In genomic region chrX:100815766-100816165, GRCm38 (mm10) we compare ENCODE assay signal across 19 mouse cellular contexts. TPM values are rescaled to one million over a fixed set of nuclear protein-coding genes. Genes with fewer than 3 reads are reported as not detected.
DNase-seq lines count a peak whose midpoint lies in the region; ATAC-seq and TF ChIP-seq lines count a peak whose summit lies in the region.
"Had no signal": no experiment of that assay in that cellular context is flagged by ENCODE, and none has a peak within 500 bp of the region (broad histone marks: within the 10 kb centered on the region; RNA-seq: fewer than 3 reads in every experiment).

No protein-coding gene starts in this region.

- no peak for TF ChIP-seq CTCF in midbrain, postnatal 0 days (IDR thresholded peaks at IDR 0.05)

- 67% methylated on average over 7 of the region's 7 CpGs for WGBS in hindbrain, embryonic 15.5 days
- WGBS in hindbrain, embryonic 12.5 days, result 82% methylated on average over 7 of the region's 7 CpGs
- WGBS in midbrain, postnatal 0 days, result 82% methylated on average over 7 of the region's 7 CpGs
- WGBS in midbrain, embryonic 16.5 days, result 87% methylated on average over 7 of the region's 7 CpGs
- WGBS in forebrain, embryonic 11.5 days, result 91% methylated on average over 7 of the region's 7 CpGs

- H3K27me3 ChIP-seq in hindbrain, embryonic 15.5 days, result no peaks in the 10 kb centered on the region
- H3K27me3 ChIP-seq in hindbrain, embryonic 12.5 days, result peaks cover 6% of the 10 kb centered on the region; the same call in 1 of the 2 replicates
- H3K27me3 ChIP-seq in midbrain, postnatal 0 days (ENCODE audit: insufficient read depth, low read length), result no peaks in the 10 kb centered on the region
- no peaks in the 10 kb centered on the region for H3K27me3 ChIP-seq in midbrain, embryonic 16.5 days (ENCODE audit: control insufficient read depth, insufficient read depth, low read depth, low read length)
- H3K27me3 ChIP-seq in forebrain, embryonic 11.5 days (ENCODE audit: control insufficient read depth, insufficient read depth, low read length), result peaks cover 3% of the 10 kb centered on the region; the same call in 1 of the 2 replicates
- H3K27me3 ChIP-seq: heart, embryonic 15.5 days had no signal

- 0 out of 2 replicates have a peak, but pooled peaks cover 10% of the 10 kb centered on the region for H3K36me3 ChIP-seq in hindbrain, embryonic 15.5 days
- peaks cover 37% of the 10 kb centered on the region for H3K36me3 ChIP-seq in hindbrain, embryonic 12.5 days
- H3K36me3 ChIP-seq in midbrain, postnatal 0 days (ENCODE audit: insufficient read depth, low read length), result peaks cover 4% of the 10 kb centered on the region; the same call in 1 of the 2 replicates
- no peaks in the 10 kb centered on the region for H3K36me3 ChIP-seq in midbrain, embryonic 16.5 days (ENCODE audit: control insufficient read depth, insufficient read depth, low read length)
- no peaks in the 10 kb centered on the region; the same call in 1 of the 2 replicates for H3K36me3 ChIP-seq in forebrain, embryonic 11.5 days (ENCODE audit: control insufficient read depth, insufficient read depth, low read length)

- H3K4me2 ChIP-seq in hindbrain, embryonic 15.5 days, result no peak overlapping the region
- H3K4me2 ChIP-seq in hindbrain, embryonic 12.5 days (replicated peaks), result no peak overlapping the region
- H3K4me2 ChIP-seq in midbrain, postnatal 0 days (ENCODE audit: low read depth, low read length, poor library complexity, severe bottlenecking), result no peak overlapping the region
- no peak overlapping the region for H3K4me2 ChIP-seq in midbrain, embryonic 16.5 days (ENCODE audit: low read length)
- no peak overlapping the region for H3K4me2 ChIP-seq in forebrain, embryonic 11.5 days (ENCODE audit: low read depth, low read length, severe bottlenecking)
- H3K4me2 ChIP-seq: heart, embryonic 15.5 days; limb, embryonic 15.5 days had no signal

- peak; percentile 62 for DNase-seq in midbrain, postnatal 0 days (ENCODE audit: low spot score)
- DNase-seq in cerebellum, adult 18-20 months, result peak; percentile 77 to 83
- peak; percentile 78 to 80 for DNase-seq in cerebellum, postnatal 36 days
- DNase-seq in forebrain, embryonic 11.5 days (ENCODE audit: low spot score), result no peak
- no peak for DNase-seq in spleen, adult 12 weeks (ENCODE audit: low spot score)
- DNase-seq: B cell, adult 2 months; heart, adult 11 months; kidney, adult 11 months; lung, adult 2 months; lung, postnatal 4 days; thymus, adult 2 months had no signal

- no peaks in the 10 kb centered on the region for H3K4me1 ChIP-seq in hindbrain, embryonic 15.5 days (replicated peaks)
- H3K4me1 ChIP-seq in hindbrain, embryonic 12.5 days, result no peaks in the 10 kb centered on the region
- no peaks in the 10 kb centered on the region for H3K4me1 ChIP-seq in midbrain, postnatal 0 days (ENCODE audit: insufficient read depth, low read length)
- no peaks in the 10 kb centered on the region for H3K4me1 ChIP-seq in midbrain, embryonic 16.5 days (ENCODE audit: control insufficient read depth, insufficient read depth, low read length)
- no peaks in the 10 kb centered on the region for H3K4me1 ChIP-seq in forebrain, embryonic 11.5 days (replicated peaks; ENCODE audit: control insufficient read depth, insufficient read depth, low read length)
- H3K4me1 ChIP-seq: limb, embryonic 15.5 days had no signal

- no peak overlapping the region for H3K9ac ChIP-seq in hindbrain, embryonic 15.5 days
- no peak overlapping the region for H3K9ac ChIP-seq in hindbrain, embryonic 12.5 days
- H3K9ac ChIP-seq in midbrain, postnatal 0 days (replicated peaks; ENCODE audit: low read length, poor library complexity, severe bottlenecking), result no peak overlapping the region
- H3K9ac ChIP-seq in midbrain, embryonic 16.5 days (ENCODE audit: low read depth, low read length), result no peak overlapping the region
- no peak overlapping the region for H3K9ac ChIP-seq in forebrain, embryonic 11.5 days (ENCODE audit: low read length)
- H3K9ac ChIP-seq: heart, embryonic 15.5 days; limb, embryonic 15.5 days had no signal

- ATAC-seq in hindbrain, embryonic 15.5 days (ENCODE audit: low FRiP score, low read depth), result peak; percentile 57; the same call in 1 of the 2 replicates
- ATAC-seq in hindbrain, embryonic 12.5 days (ENCODE audit: low FRiP score), result no peak
- no peak for ATAC-seq in midbrain, postnatal 0 days (ENCODE audit: low FRiP score)
- ATAC-seq in midbrain, embryonic 16.5 days, result no peak
- no peak for ATAC-seq in forebrain, embryonic 11.5 days (replicated peaks; ENCODE audit: low FRiP score)

- H3K9me3 ChIP-seq in hindbrain, embryonic 15.5 days, result no peaks in the 10 kb centered on the region
- no peaks in the 10 kb centered on the region for H3K9me3 ChIP-seq in hindbrain, embryonic 12.5 days (replicated peaks)
- H3K9me3 ChIP-seq in midbrain, postnatal 0 days (ENCODE audit: low read length), result no peaks in the 10 kb centered on the region
- no peaks in the 10 kb centered on the region for H3K9me3 ChIP-seq in midbrain, embryonic 16.5 days (replicated peaks; ENCODE audit: control insufficient read depth, low read length, poor library complexity, severe bottlenecking)
- no peaks in the 10 kb centered on the region for H3K9me3 ChIP-seq in forebrain, embryonic 11.5 days (ENCODE audit: control insufficient read depth, low read length)
- H3K9me3 ChIP-seq: heart, embryonic 15.5 days; hindbrain, embryonic 10.5 days; limb, embryonic 15.5 days; midbrain, embryonic 10.5 days had no signal

- no peak overlapping the region for H3K4me3 ChIP-seq in hindbrain, embryonic 15.5 days
- no peak overlapping the region for H3K4me3 ChIP-seq in hindbrain, embryonic 12.5 days
- no peak overlapping the region for H3K4me3 ChIP-seq in midbrain, postnatal 0 days (ENCODE audit: low read depth, low read length)
- H3K4me3 ChIP-seq in midbrain, embryonic 16.5 days (ENCODE audit: low read depth, low read length), result no peak overlapping the region
- no peak overlapping the region for H3K4me3 ChIP-seq in forebrain, embryonic 11.5 days (ENCODE audit: low read depth, low read length)
- H3K4me3 ChIP-seq: heart, embryonic 15.5 days; hindbrain, embryonic 10.5 days; limb, embryonic 15.5 days; midbrain, embryonic 10.5 days had no signal

- no peak overlapping the region for H3K27ac ChIP-seq in hindbrain, embryonic 15.5 days (replicated peaks)
- no peak overlapping the region for H3K27ac ChIP-seq in hindbrain, embryonic 12.5 days
- H3K27ac ChIP-seq in midbrain, postnatal 0 days (ENCODE audit: low read depth, low read length), result no peak overlapping the region
- H3K27ac ChIP-seq in midbrain, embryonic 16.5 days (ENCODE audit: low read length), result no peak overlapping the region
- H3K27ac ChIP-seq in forebrain, embryonic 11.5 days (ENCODE audit: low read depth, low read length), result no peak overlapping the region
- H3K27ac ChIP-seq: heart, embryonic 15.5 days; hindbrain, embryonic 10.5 days; kidney, postnatal 0 days; limb, embryonic 15.5 days; midbrain, embryonic 10.5 days had no signal

RNA-seq across cellular contexts. Expression of gene Dlg3, which starts 48.2 kb away (rescaled TPM):
- polyA plus RNA-seq in hindbrain, embryonic 15.5 days (2015; fragmentation: Nextera tagmentation; extraction: Ambion mirVana), result 4.4 and 4.9 TPM in 2 replicates
- polyA plus RNA-seq in hindbrain, embryonic 12.5 days (2016; fragmentation: Nextera tagmentation; extraction: Ambion mirVana), result 14.8 and 16.4 TPM in 2 replicates
- total RNA-seq in midbrain, postnatal 0 days (2014; rRNA removed), result 37.1 and 44.9 TPM in 2 replicates
- 2.9 and 3.5 TPM in 2 replicates for polyA plus RNA-seq in midbrain, postnatal 0 days (2015; fragmentation: Nextera tagmentation; extraction: Ambion mirVana)
- 8.0 and 10.5 TPM in 2 replicates for polyA plus RNA-seq in midbrain, embryonic 16.5 days (2015; fragmentation: Nextera tagmentation; extraction: Ambion mirVana)
- polyA plus RNA-seq in forebrain, embryonic 11.5 days (2014; fragmentation: Nextera tagmentation; extraction: Ambion mirVana), result 7.6 and 9.5 TPM in 2 replicates

Comparison
In these comparisons a context has a peak if more than half of its experiments do, and no peak if none do; other contexts are left out.
1. DNase-seq: peak in midbrain, postnatal 0 days (single experiment), cerebellum, adult 18-20 months (2 of 2) and cerebellum, postnatal 36 days (2 of 2); none in forebrain, embryonic 11.5 days (single experiment) and spleen, adult 12 weeks (single experiment).